Mouse (Mus musculus): Measurements from ENCODE around the gene Acbd4.

The Acbd4 gene

GRCm38 (mm10) chr11:103142441-103143182 is 41.1 kb downstream of the Acbd4 start:
- peak; percentile 33 for DNase-seq (ENCODE audit: low read depth, low spot score)

- DNase-seq (ENCODE audit: low read depth, low spot score) = peak; percentile 86
Measured at GRCm38 (mm10) chr11:103144309-103145285, 43.1 kb downstream of the Acbd4 start.

- DNase-seq (ENCODE audit: low read depth, low spot score) = no peak
Measured at GRCm38 (mm10) chr11:103146386-103146785, 44.9 kb downstream of the Acbd4 start.

DNA sequence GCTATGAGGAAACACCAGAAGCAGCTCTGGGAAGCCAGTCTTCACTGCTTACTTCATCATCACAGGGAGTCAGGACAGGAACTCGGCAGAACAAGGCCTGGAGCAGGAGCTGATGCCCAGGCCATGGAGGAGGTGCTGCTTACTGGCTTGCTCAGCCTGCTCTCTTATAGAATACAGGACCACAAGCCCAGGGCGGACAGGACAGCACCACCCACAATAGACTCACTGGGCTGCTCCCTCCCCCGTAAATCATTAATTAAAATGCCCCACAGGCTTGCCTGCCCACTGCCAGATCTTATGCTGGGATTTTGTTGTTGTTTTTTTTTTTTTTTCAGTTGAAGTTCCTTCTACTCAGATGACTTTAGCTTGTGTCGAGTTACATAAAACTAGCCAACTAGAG is 46.3 kb downstream of the Acbd4 start:
- no peak for DNase-seq (ENCODE audit: low read depth, low spot score)

- DNase-seq (ENCODE audit: low read depth, low spot score) = no peak
Measured at GRCm38 (mm10) chr11:103149771-103150170, 48.3 kb downstream of the Acbd4 start.

- peak; percentile 96 for DNase-seq (ENCODE audit: low read depth, low spot score)
Measured at GRCm38 (mm10) chr11:103158621-103159478, 57.4 kb downstream of the Acbd4 start.

DNA sequence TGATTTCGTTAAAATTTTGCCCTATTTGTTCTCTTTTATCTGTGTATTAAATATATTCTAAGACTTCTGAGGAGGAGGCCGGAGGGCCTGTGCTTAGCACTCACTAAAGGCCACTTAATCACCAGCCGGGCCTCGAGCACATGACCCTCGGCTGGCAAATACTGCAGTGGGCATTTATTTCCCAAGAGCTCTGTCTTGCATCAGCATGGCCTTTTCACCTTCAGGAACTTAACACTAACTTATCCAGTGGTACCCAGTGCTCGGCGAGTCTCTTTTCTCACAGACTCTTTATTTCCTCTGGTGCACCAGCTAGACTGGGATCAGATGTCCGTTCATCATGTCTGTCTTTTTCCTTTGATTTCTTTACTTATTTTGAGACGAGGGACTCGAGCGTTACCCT is 59.3 kb downstream of the Acbd4 start:
- no peak for DNase-seq (ENCODE audit: low read depth, low spot score)

DNA sequence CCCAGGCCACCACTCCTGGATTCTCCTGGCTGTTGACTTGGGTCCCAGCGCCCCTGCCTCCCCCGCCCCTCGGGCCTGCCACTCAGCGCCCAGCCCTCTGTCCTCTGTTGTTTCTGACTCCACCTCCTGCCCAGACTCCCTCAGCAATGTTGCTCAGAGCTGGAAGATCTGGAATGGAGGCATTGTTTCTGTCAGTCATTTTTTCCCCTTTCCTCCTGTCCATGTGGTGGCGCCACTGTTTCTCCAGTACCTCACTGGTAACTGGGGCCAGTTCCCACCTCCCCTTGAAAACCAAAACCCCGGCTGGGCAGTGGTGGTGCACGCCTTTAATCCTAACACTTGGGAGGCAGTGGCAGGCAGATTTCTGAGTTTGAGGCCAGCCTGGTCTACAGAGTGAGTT is 60.0 kb downstream of the Acbd4 start:
- DNase-seq (ENCODE audit: low read depth, low spot score) = peak; percentile 36

Measured in 3T3-L1 (cell line).